Mouse (Mus musculus): ENCODE measurements at regions not wholly inside any gene's neighbourhood (a gene's known extent, or its start where the extent isn't known, plus 50 kb on each side); places are given as distances from the start of the nearest gene placed in this dataset.

DNA sequence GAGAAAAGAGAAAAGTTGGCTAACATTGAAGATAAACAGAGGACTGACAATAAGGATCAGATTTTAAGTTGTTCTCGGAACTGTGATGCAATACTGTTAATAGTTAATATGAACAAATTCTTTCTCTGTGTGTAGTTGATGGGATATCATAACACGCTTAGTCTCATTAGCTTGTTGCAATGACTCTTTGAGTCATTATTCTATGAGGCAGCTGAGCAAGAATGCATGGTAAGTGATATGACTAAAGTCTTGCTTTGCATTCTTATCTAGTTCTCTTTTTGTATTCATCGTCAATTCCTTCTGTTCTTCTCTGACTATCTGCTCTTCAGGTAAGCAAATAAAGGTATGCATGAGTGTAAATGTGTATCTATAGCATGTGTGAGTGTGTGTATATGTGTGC, 159.3 kb downstream of the Trim52 start:
- WGBS, result 96% methylated on average over 3 of the region's 3 CpGs
- Histone ChIP-seq H3K4me3 (no peak overlapping the region), H3K9me3 (no peaks in the 10 kb centered on the region), H3K4me2 (no peak overlapping the region), H3K27me3 (replicated peaks) (no peaks in the 10 kb centered on the region), H3K9ac (no peak overlapping the region), H3K36me3 (replicated peaks) (no peaks in the 10 kb centered on the region), H3K4me1 (no peaks in the 10 kb centered on the region), H3K27ac (no peak overlapping the region)
- no peak for ATAC-seq (replicated peaks)

DNA sequence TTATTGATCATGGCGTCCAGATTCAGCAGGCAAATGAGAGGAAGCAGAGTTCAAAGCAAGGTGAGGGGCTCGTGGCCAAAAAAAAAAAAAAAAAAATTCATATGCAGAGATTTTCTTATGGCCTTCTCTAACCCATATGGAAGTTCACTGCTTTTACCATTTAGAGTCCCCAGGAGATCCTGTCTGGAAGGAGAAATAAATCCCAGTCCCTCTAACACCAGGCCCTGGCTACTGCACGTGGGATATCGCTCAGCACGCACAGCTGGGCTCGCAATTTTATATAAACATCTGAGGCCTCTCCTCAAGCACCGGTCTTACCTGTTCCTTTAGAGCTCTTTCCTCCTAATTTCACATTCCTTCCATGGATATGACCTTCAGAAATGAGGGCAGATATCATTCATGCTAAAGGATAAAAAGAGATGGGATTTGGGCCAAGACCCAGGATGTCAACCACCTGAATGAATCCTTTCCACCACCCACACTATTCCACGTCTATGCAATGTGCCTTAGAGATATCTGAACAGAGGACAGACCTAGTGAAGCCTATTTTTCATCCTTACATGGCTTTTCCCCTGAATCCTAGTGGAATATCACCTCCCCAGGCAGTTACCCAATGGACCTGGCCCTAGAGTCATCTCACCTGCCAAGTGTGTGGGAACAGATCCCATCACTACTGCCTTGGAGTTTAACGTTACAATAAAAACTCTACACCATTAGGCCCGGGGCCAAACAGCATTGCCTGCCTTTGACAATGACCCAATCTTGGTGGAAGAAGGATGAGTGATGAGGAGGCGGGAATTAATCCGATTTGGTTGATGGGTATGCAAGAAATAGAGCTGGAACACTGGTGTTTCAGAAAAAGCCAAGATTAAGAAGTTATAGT, 161.9 kb downstream of the Trim52 start:
- Histone ChIP-seq H3K36me3 (replicated peaks) (no peaks in the 10 kb centered on the region), H3K27me3 (replicated peaks) (no peaks in the 10 kb centered on the region), H3K4me1 (no peaks in the 10 kb centered on the region), H3K4me3 (no peak overlapping the region), H3K27ac (no peak overlapping the region), H3K4me2 (no peak overlapping the region), H3K9me3 (no peaks in the 10 kb centered on the region), H3K9ac (no peak overlapping the region)
- WGBS, result 87% methylated on average over 12 of the region's 12 CpGs
- ATAC-seq (replicated peaks), result no peak

DNA sequence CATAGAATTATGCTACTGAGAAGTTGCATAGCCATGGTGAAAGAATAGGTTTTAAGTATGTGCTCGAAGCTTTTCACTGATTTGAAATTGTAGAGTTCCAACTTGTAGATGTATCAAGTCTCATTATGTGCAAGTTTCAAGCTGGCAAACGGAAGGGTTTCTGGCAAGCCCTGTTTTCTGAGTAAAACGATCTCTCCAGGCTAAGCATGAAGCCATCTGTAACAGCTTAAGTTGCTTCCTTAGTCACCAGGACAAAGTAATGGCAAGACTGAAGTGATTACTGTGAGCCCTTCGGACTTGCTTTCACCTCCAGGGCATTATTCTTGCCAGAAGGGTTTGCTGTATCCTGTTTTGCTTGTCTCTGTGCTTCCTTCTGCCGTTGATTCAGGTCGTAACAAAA, 163.7 kb downstream of the Trim52 start:
- no peak overlapping the region for H3K4me3 ChIP-seq
- H3K27ac ChIP-seq, result no peak overlapping the region
- no peaks in the 10 kb centered on the region for H3K9me3 ChIP-seq
- no peak overlapping the region for H3K9ac ChIP-seq
- H3K27me3 ChIP-seq (replicated peaks), result no peaks in the 10 kb centered on the region
- 75% methylated on average over 6 of the region's 6 CpGs for WGBS
- no peaks in the 10 kb centered on the region for H3K36me3 ChIP-seq (replicated peaks)
- ATAC-seq (replicated peaks), result no peak
- no peaks in the 10 kb centered on the region for H3K4me1 ChIP-seq
- no peak overlapping the region for H3K4me2 ChIP-seq

DNA sequence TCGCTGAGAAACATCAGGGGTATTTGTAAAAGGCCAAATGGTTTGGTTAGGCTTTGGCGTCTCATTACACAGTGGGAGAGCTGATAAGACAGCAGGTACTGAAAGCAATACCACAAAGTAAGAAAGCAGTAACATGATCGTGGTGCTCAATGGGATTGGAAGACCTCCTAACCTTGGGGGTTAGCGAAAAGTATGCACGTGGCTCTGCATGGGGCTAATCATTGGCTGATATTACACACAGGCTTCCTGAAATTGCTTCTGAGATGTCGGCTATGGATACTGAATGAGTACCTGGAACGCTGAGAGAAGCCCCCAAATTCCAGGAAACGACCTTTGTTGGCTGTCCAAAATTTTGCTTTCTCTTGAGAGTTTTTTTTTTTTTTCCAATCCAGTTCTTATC, 207.6 kb downstream of the Trim52 start:
- 28% methylated on average over 8 of the region's 8 CpGs for WGBS
- no peaks in the 10 kb centered on the region for H3K36me3 ChIP-seq (replicated peaks)

DNA sequence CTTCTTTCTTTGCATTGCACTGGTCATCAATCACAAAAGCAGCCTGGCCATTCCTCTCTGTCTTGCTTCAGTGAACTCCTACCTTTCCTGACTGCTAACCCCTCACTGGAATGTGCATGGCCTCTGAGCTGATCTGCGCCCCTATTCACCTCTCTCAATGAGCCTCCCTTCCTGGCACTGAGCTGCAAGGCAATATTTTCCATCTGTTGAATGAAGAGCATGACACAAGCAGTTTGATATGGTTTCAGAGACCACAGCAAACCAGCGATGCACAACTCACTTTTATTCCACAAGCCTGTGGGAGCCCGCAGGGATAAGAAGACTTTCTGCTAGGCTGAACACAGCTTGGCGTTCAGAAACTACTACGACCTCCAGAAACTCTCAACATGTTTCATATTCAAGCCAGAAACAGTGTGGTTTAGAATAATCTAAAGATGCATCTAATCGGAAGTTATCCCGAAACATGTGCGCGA, 208.1 kb downstream of the Trim52 start:
- Histone ChIP-seq H3K36me3 (replicated peaks) (no peaks in the 10 kb centered on the region), H3K4me3 (no peak overlapping the region), H3K4me2 (no peak overlapping the region), H3K4me1 (no peaks in the 10 kb centered on the region), H3K9ac (no peak overlapping the region), H3K9me3 (no peaks in the 10 kb centered on the region), H3K27me3 (replicated peaks) (no peaks in the 10 kb centered on the region), H3K27ac (no peak overlapping the region)
- WGBS, result 22% methylated on average over 9 of the region's 9 CpGs
- no peak for ATAC-seq (replicated peaks)

More for the DNA sequence above, 207.6 kb downstream of the Trim52 start:
- Histone ChIP-seq H3K9ac (no peak overlapping the region), H3K4me3 (no peak overlapping the region), H3K9me3 (no peaks in the 10 kb centered on the region), H3K4me2 (no peak overlapping the region), H3K27ac (no peak overlapping the region), H3K4me1 (no peaks in the 10 kb centered on the region), H3K27me3 (replicated peaks) (no peaks in the 10 kb centered on the region)
- ATAC-seq (replicated peaks), result no peak

DNA sequence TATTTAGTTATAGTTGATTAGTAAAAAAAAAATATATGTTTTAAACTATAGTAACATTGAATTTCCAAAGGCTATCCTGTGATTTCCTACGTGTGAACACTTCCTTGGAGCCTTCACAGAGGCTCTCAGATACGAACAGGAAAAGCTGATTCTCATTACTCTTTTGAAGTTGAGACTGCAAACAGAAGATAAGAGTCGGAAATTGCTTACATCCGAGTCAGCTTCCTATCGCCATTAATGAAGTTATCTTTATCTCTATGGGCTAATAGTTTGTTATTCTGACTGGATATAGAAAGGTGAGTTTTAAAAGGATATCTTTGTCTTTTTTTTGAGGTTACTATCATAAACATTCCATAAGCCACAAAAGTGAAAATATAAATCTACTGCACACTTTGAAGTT, 212.8 kb downstream of the Trim52 start:
- ATAC-seq (replicated peaks), result no peak
- no peaks in the 10 kb centered on the region for H3K27me3 ChIP-seq (replicated peaks)
- no peaks in the 10 kb centered on the region for H3K36me3 ChIP-seq (replicated peaks)
- no peak overlapping the region for H3K27ac ChIP-seq
- 73% methylated on average over 5 of the region's 5 CpGs for WGBS
- H3K4me1 ChIP-seq, result no peaks in the 10 kb centered on the region
- H3K9me3 ChIP-seq, result no peaks in the 10 kb centered on the region
- H3K9ac ChIP-seq, result no peak overlapping the region
- H3K4me2 ChIP-seq, result no peak overlapping the region
- H3K4me3 ChIP-seq, result no peak overlapping the region

DNA sequence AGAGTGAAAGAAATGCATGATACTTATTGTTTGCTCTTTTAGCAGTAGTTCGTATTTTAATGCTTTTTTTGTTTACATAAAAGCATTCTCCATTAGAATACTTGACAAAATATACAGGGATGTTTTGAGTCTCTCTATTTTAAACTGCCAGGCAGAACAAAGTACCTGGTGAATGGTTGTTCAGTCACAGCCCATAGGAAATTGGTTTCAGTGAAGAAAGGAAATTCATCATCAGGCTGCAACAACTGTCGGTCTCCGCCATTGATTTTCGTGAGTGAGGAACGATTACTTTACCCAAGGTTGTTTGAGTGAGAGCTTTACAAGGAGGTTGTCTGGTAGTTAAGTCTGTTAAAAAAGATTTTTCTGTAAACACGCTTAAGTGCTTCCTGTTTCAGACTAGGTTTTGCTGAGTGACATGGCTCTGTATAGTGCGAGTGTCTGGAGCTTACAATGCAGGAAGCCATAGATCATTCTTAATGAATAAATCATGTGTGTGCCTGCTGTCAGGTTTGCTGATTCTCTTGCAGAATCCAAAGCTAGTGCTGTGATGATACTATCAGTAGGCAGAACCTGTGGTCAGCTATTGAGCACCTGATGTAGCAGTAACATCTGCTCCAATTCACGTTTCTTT, 221.8 kb downstream of the Trim52 start:
- no peak; the same call in 1 of the 2 replicates for ATAC-seq (replicated peaks)
- Histone ChIP-seq H3K27me3 (replicated peaks) (no peaks in the 10 kb centered on the region), H3K4me2 (no peak overlapping the region), H3K36me3 (replicated peaks) (no peaks in the 10 kb centered on the region), H3K4me1 (no peaks in the 10 kb centered on the region), H3K4me3 (no peak overlapping the region), H3K9me3 (no peaks in the 10 kb centered on the region), H3K27ac (no peak overlapping the region), H3K9ac (no peak overlapping the region)
- WGBS, result 72% methylated on average over 8 of the region's 8 CpGs

DNA sequence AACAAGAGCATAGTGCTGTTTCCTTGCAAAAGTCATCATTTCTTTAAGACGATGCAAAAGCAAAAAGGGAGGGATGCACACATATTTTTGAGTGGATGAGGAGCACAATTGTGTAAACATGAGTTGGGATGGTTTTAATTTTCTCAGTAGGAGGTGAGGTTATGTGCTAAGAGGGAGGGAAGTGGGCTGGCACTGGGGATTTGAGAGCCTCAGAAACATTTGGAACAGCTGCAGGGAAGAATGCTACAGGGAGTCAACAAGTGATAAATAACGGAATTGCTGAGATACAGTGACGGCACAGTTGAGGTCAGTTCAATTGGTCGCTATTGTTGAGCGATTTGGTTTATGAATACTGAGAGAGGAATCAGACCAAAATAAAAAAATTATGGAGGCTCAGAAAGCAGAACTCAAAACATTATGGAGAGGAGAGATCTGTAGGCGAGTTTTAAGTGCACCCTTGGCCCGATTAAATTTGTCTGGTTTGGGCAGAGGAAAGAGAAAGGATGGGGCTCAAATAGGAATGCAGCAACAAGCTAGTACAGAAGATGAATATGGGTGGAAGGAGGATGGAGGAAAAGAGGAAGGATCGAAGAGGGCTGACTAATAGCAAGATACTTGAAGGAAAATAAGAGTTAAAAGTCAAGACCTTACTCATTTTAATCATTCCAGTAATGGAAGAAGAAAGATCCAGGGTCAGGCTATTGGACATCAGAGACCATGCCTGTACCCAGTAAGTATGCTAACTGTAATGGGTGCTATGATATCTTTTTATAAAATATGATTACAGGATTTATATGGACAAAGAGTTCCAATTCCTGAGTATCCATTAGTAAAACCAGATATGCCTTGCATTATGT, 259.0 kb downstream of the Trim52 start:
- Histone ChIP-seq H3K9me3 (no peaks in the 10 kb centered on the region), H3K27ac (no peak overlapping the region), H3K4me2 (no peak overlapping the region), H3K9ac (no peak overlapping the region), H3K4me3 (no peak overlapping the region), H3K4me1 (no peaks in the 10 kb centered on the region), H3K36me3 (replicated peaks) (no peaks in the 10 kb centered on the region), H3K27me3 (replicated peaks) (no peaks in the 10 kb centered on the region)
- no peak for ATAC-seq (replicated peaks)
- WGBS, result 80% methylated on average over 8 of the region's 8 CpGs

DNA sequence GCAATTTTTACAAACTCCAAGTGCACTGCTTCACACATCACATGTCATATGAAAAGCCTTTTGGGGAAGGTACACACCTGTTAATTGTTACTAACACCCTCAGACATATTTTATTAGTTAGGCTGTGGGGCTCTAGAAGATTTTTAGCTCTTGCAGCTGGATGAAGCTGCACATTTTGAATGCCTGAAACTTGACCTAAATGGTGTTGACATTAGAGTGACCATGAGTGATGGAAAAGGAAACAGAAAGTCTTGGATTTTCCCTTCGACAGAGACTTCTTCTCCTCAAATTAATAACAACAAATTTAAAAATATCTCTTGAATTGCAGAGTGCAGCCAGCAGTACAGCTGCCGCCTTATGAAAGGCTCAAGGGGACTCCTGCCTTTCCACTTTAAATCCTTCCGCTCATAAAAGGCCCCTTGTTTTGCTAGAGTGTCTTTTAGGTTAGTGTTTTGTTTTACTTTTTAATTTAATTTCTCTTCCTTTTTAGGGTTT, 259.7 kb downstream of the Trim52 start:
- Histone ChIP-seq H3K36me3 (replicated peaks) (no peaks in the 10 kb centered on the region), H3K9ac (no peak overlapping the region), H3K4me1 (no peaks in the 10 kb centered on the region), H3K4me3 (no peak overlapping the region), H3K4me2 (no peak overlapping the region), H3K27me3 (replicated peaks) (no peaks in the 10 kb centered on the region), H3K9me3 (no peaks in the 10 kb centered on the region), H3K27ac (no peak overlapping the region)
- WGBS, result 82% methylated on average over 3 of the region's 3 CpGs
- no peak for ATAC-seq (replicated peaks)

DNA sequence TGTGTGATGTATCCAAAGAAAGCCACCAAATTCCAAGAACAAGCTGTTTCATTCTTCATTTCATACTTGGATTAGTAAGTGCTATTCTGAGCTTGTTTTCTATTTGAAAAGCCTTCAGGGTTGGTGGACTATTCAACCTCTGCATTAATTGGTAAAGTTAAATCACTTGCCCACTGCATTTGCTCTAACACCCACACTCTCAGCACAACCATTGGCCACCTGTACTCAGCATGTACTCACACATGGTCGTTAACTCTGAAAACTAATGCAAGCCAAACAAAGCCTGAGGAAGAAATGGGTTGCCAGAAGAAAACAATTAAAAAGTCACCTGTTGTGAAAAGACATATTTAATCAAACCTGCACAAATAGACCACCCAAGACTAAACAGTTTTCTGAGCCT, 267.5 kb downstream of the Trim52 start:
- Histone ChIP-seq H3K4me3 (no peak overlapping the region), H3K27me3 (replicated peaks) (no peaks in the 10 kb centered on the region), H3K27ac (no peak overlapping the region), H3K9ac (no peak overlapping the region), H3K9me3 (no peaks in the 10 kb centered on the region), H3K36me3 (replicated peaks) (no peaks in the 10 kb centered on the region), H3K4me2 (no peak overlapping the region), H3K4me1 (no peaks in the 10 kb centered on the region)
- 38% methylated on average over 1 of the region's 1 CpGs for WGBS
- no peak for ATAC-seq (replicated peaks)

DNA sequence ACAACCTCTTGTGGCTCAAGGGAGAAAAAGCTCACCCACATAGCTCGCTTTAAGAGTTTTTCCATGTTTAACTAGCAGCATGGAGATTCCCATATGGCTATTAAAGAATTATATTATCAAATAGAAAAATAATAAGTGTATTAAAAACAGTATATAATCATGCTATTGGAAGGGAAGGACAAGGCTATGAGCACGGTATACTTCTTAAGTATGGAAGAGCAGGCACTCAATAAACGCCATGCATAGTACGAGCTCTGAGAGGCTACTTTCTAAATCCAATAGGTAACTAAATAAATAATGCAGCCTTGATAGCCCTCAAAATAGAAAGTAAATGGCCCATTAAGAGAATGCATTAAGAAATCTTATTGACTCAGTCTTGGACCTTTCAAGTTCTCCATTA, 273.6 kb downstream of the Trim52 start:
- WGBS, result 91% methylated on average over 4 of the region's 4 CpGs
- Histone ChIP-seq H3K4me1 (no peaks in the 10 kb centered on the region), H3K9me3 (no peaks in the 10 kb centered on the region), H3K27ac (no peak overlapping the region), H3K4me2 (no peak overlapping the region), H3K9ac (no peak overlapping the region), H3K4me3 (no peak overlapping the region), H3K36me3 (replicated peaks) (no peaks in the 10 kb centered on the region), H3K27me3 (replicated peaks) (no peaks in the 10 kb centered on the region)
- no peak for ATAC-seq (replicated peaks)

DNA sequence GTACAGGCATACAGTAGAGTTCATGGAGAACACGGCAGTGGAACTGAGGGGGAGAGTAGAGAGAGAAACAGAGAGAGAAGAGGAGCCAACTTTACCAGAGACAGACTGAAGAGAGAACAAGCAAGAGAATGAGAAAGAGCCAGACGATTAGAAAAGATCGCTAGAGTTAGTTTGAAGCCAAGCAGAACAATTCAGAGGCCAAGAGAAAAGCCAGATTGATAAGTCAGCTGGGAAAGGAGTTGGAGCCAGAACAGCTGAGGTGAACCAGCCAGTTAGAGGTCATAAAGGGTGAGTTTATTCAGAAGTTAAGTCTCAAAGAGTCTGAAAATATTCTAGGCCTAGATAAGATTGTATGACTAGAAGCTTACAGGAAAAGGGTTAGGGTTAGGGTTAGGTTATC, 281.7 kb downstream of the Trim52 start:
- 82% methylated on average over 3 of the region's 3 CpGs for WGBS
- no peaks in the 10 kb centered on the region for H3K36me3 ChIP-seq (replicated peaks)
- H3K4me1 ChIP-seq, result no peaks in the 10 kb centered on the region
- ATAC-seq (replicated peaks), result no peak
- H3K27me3 ChIP-seq (replicated peaks), result no peaks in the 10 kb centered on the region
- H3K4me2 ChIP-seq, result no peak overlapping the region
- H3K4me3 ChIP-seq, result no peak overlapping the region
- H3K9ac ChIP-seq, result no peak overlapping the region
- H3K9me3 ChIP-seq, result no peaks in the 10 kb centered on the region
- no peak overlapping the region for H3K27ac ChIP-seq

All from midbrain, embryonic 15.5 days (tissue).